Mouse (Mus musculus) megakaryocyte, embryonic 14.5 days (primary cell): ENCODE data around the gene Ntpcr.

Experiments used
- FLI1 ChIP-seq: IDR thresholded peaks from 2 replicates; pipeline ENCODE4 v1.6.1; 2012; ENCODE audit warnings: low read length, inconsistent platforms, mixed read lengths
- GATA1 ChIP-seq: IDR thresholded peaks from 3 replicates; pipeline ENCODE4 v1.6.1; 2012; ENCODE audit warnings: mixed read lengths, low read length, inconsistent platforms, borderline replicate concordance

- TF ChIP-seq GATA1 (no peak), FLI1 (no peak)
Measured at GRCm38 (mm10) chr8:125702868-125703473, 26.8 kb upstream of the Ntpcr start.
